Mouse (Mus musculus): ENCODE measurements around the gene Zfhx3. TPM values are rescaled to one million over a fixed set of nuclear protein-coding genes. Genes with fewer than 3 reads are reported as not detected.
A peak's percentile ranks its signal among the peaks of the same experiment; 100 is the strongest.

Gene Zfhx3
- polyA plus RNA-seq, 1 experiment from 2014 or later: 2.4 TPM

- H3K27me3 ChIP-seq (replicated peaks; ENCODE audit: control insufficient read depth, insufficient read depth, low read length): no peaks in the 10 kb centered on the region
- ATAC-seq: peak; percentile 95
- no peaks in the 10 kb centered on the region for H3K9me3 ChIP-seq (ENCODE audit: control insufficient read depth)
- no peak overlapping the region for H3K9ac ChIP-seq (ENCODE audit: low read depth, low read length)
- H3K4me3 ChIP-seq (ENCODE audit: low read depth, low read length): no peak overlapping the region
- no peaks in the 10 kb centered on the region for H3K36me3 ChIP-seq (ENCODE audit: control insufficient read depth, insufficient read depth)
- no peak overlapping the region for H3K4me2 ChIP-seq (replicated peaks; ENCODE audit: low read depth)
- WGBS: 49% methylated on average over 6 of the region's 6 CpGs
- H3K4me1 ChIP-seq (replicated peaks; ENCODE audit: control insufficient read depth, insufficient read depth, low read length): no peaks in the 10 kb centered on the region
- TF ChIP-seq CTCF (IDR thresholded peaks at IDR 0.05; ENCODE audit: low read depth): no peak
- peak overlapping the region; percentile 67 for H3K27ac ChIP-seq (ENCODE audit: low read depth, low read length)
These were observed 1048.1 kb downstream of the Zfhx3 start for GRCm38 (mm10) chr8:108990537-108990936.

DNA sequence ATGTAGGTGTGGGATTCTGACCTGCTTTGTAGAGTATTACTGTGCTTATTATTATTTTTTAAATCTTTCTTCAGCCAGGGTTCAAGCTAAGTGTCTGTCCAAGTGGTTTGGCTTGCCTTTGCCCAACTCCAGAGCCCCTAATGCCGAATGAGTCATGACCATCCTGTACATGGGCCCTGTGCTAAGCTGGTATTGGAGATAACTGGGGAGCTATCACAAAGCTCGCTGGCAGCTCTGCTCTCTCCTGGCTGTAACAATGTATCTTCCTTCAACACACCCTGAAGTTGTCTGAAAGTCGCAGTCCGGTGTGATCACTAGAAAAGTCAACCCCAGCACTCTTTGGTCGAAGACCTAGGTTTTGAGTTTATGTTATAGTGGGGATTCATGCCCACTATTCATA, 1049.0 kb downstream of the Zfhx3 start:
- Histone ChIP-seq H3K27ac (ENCODE audit: low read depth, low read length) (no peak overlapping the region), H3K9me3 (ENCODE audit: control insufficient read depth) (no peaks in the 10 kb centered on the region), H3K9ac (ENCODE audit: low read depth, low read length) (no peak overlapping the region), H3K27me3 (replicated peaks; ENCODE audit: control insufficient read depth, insufficient read depth, low read length) (no peaks in the 10 kb centered on the region), H3K4me2 (replicated peaks; ENCODE audit: low read depth) (no peak overlapping the region), H3K4me3 (ENCODE audit: low read depth, low read length) (no peak overlapping the region), H3K36me3 (ENCODE audit: control insufficient read depth, insufficient read depth) (no peaks in the 10 kb centered on the region), H3K4me1 (replicated peaks; ENCODE audit: control insufficient read depth, insufficient read depth, low read length) (no peaks in the 10 kb centered on the region)
- TF ChIP-seq CTCF (IDR thresholded peaks at IDR 0.05; ENCODE audit: low read depth): no peak
- ATAC-seq: no peak
- WGBS: 83% methylated on average over 5 of the region's 5 CpGs

DNA sequence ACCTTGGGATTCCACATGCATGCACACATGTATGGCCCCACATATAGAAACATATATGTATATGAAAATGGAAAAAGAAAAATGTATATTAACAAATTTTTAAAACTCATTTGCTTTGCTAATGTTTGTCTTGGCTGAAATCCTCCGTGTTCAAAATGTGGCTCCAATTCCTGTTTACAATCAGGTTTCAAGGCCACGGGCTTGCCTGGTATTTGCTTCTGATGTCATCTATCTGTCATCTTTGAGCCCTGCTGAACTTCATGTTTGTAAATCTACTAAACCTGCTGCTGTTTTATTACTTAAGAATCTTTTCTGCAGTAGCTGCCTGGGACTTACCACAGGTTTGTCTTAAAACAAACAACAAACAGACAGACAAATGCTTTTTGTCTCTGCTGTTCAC, 1051.3 kb downstream of the Zfhx3 start:
- Histone ChIP-seq H3K36me3 (ENCODE audit: control insufficient read depth, insufficient read depth) (no peaks in the 10 kb centered on the region), H3K27ac (ENCODE audit: low read depth, low read length) (no peak overlapping the region), H3K4me1 (replicated peaks; ENCODE audit: control insufficient read depth, insufficient read depth, low read length) (no peaks in the 10 kb centered on the region), H3K4me3 (ENCODE audit: low read depth, low read length) (no peak overlapping the region), H3K27me3 (replicated peaks; ENCODE audit: control insufficient read depth, insufficient read depth, low read length) (no peaks in the 10 kb centered on the region), H3K9me3 (ENCODE audit: control insufficient read depth) (no peaks in the 10 kb centered on the region), H3K9ac (ENCODE audit: low read depth, low read length) (no peak overlapping the region), H3K4me2 (replicated peaks; ENCODE audit: low read depth) (no peak overlapping the region)
- no peak for ATAC-seq
- TF ChIP-seq CTCF (IDR thresholded peaks at IDR 0.05; ENCODE audit: low read depth): no peak
- WGBS: 14% methylated on average over 2 of the region's 2 CpGs

DNA sequence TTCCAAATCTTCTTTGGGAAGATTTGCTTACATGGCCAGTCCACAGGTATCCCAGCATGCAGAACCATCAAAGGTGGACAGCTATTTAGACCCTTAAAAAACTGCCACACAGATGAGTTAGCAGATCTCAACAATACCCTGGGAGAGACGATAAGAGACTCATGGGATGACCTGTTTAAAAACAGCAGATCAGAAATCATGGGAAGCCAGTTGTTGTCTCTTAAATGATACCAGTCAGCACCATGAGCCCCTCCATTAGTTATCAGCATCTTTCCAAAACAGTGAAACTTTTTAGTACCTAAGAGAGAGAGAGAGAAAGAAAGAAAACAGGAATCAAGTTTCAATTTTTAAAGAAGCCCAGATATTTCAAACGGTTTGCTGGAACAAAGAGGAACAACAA, 1051.7 kb downstream of the Zfhx3 start:
- Histone ChIP-seq H3K4me3 (ENCODE audit: low read depth, low read length) (no peak overlapping the region), H3K4me2 (replicated peaks; ENCODE audit: low read depth) (no peak overlapping the region), H3K4me1 (replicated peaks; ENCODE audit: control insufficient read depth, insufficient read depth, low read length) (no peaks in the 10 kb centered on the region), H3K36me3 (ENCODE audit: control insufficient read depth, insufficient read depth) (no peaks in the 10 kb centered on the region), H3K9ac (ENCODE audit: low read depth, low read length) (no peak overlapping the region), H3K27ac (ENCODE audit: low read depth, low read length) (no peak overlapping the region), H3K27me3 (replicated peaks; ENCODE audit: control insufficient read depth, insufficient read depth, low read length) (no peaks in the 10 kb centered on the region), H3K9me3 (ENCODE audit: control insufficient read depth) (no peaks in the 10 kb centered on the region)
- ATAC-seq: no peak
- no peak for TF ChIP-seq CTCF (IDR thresholded peaks at IDR 0.05; ENCODE audit: low read depth)
- 59% methylated on average over 2 of the region's 2 CpGs for WGBS

DNA sequence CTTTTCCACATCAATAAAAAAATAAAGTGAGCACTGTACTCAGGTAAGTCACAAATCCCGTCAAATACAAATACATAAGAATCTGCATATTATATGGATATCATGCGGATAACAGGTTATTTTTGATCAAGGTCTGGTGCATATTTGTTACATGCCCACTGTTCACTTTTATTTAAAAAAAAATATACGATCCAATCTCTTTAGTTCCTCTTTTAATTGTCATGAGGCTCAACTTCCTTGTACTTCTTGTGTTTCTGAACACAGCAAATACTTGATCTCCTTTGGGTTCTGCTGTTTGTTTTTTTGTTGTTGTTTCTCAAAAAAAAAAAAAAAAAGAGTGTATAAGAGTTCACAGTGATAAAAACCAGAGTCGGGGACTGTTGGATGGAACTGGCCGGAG, 1052.4 kb downstream of the Zfhx3 start:
- no peaks in the 10 kb centered on the region for H3K9me3 ChIP-seq (ENCODE audit: control insufficient read depth)
- no peak overlapping the region for H3K4me3 ChIP-seq (ENCODE audit: low read depth, low read length)
- no peaks in the 10 kb centered on the region for H3K27me3 ChIP-seq (replicated peaks; ENCODE audit: control insufficient read depth, insufficient read depth, low read length)
- H3K27ac ChIP-seq (ENCODE audit: low read depth, low read length): no peak overlapping the region
- H3K4me1 ChIP-seq (replicated peaks; ENCODE audit: control insufficient read depth, insufficient read depth, low read length): no peaks in the 10 kb centered on the region
- H3K4me2 ChIP-seq (replicated peaks; ENCODE audit: low read depth): no peak overlapping the region
- no peak for TF ChIP-seq CTCF (IDR thresholded peaks at IDR 0.05; ENCODE audit: low read depth)
- WGBS: 93% methylated on average over 5 of the region's 5 CpGs
- no peak overlapping the region for H3K9ac ChIP-seq (ENCODE audit: low read depth, low read length)
- ATAC-seq: no peak
- no peaks in the 10 kb centered on the region for H3K36me3 ChIP-seq (ENCODE audit: control insufficient read depth, insufficient read depth)

DNA sequence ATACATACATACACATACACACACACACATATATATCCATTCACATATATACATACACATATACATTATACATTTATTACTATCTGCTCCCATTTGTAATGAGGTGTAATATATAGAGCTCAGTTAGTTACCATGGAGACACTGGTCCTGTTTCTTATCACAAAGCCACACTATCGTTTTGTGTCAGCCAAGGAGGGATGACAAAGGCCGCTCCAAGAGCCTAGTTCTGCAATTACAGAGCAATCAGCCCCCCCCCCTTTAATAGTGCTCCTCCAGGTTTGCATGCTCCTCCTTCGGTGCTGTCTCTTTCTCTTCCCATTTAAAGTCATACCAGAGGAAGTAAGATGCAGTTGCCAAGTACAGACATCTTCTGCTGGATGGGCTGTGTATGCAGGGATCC, 1054.9 kb downstream of the Zfhx3 start:
- WGBS: 40% methylated on average over 3 of the region's 3 CpGs
- no peak for ATAC-seq
- TF ChIP-seq CTCF (IDR thresholded peaks at IDR 0.05; ENCODE audit: low read depth): no peak

More for the DNA sequence above, 1054.9 kb downstream of the Zfhx3 start:
- Histone ChIP-seq H3K9me3 (ENCODE audit: control insufficient read depth) (no peaks in the 10 kb centered on the region), H3K4me2 (replicated peaks; ENCODE audit: low read depth) (no peak overlapping the region), H3K9ac (ENCODE audit: low read depth, low read length) (no peak overlapping the region), H3K4me1 (replicated peaks; ENCODE audit: control insufficient read depth, insufficient read depth, low read length) (no peaks in the 10 kb centered on the region), H3K27me3 (replicated peaks; ENCODE audit: control insufficient read depth, insufficient read depth, low read length) (no peaks in the 10 kb centered on the region), H3K27ac (ENCODE audit: low read depth, low read length) (no peak overlapping the region), H3K36me3 (ENCODE audit: control insufficient read depth, insufficient read depth) (no peaks in the 10 kb centered on the region), H3K4me3 (ENCODE audit: low read depth, low read length) (no peak overlapping the region)

All from intestine, postnatal 0 days (tissue).